Comparison of ENCODE assay signal across 23 mouse cellular contexts in the genomic region with DNA sequence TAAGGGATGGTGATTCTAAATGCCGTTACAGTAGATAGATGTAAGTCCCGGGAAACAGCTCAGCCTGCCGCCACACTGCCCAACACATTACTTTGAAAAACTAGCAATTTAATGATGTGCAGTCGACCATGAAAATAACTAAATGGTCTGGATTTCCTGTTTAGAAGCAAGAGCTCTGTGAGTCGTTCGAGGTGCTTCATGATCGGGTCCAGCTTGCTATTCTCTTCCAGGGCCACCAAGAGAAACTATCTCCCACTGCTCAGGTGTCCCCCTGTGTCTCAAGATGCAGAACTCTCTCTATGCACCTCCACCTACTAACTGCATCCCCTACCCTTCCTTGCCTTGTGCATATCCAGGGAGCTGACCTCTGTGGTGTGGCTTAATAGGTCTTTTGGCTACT.
"Had no signal": no experiment of that assay in that cellular context is flagged by ENCODE, and none has a peak within 500 bp of the region (broad histone marks: within the 10 kb centered on the region; RNA-seq: fewer than 3 reads in every experiment).

No protein-coding gene starts in this region.

- H3K9ac ChIP-seq: heart, embryonic 13.5 days; heart, embryonic 15.5 days; hindbrain, embryonic 13.5 days; hindbrain, embryonic 15.5 days; limb, embryonic 13.5 days; limb, embryonic 15.5 days; liver, embryonic 12.5 days had no signal

- H3K36me3 ChIP-seq: heart, embryonic 13.5 days; heart, embryonic 15.5 days; hindbrain, embryonic 13.5 days; hindbrain, embryonic 15.5 days; limb, embryonic 13.5 days; limb, embryonic 15.5 days; liver, embryonic 12.5 days had no signal

- ATAC-seq: hindbrain, postnatal 0 days; intestine, embryonic 16.5 days; liver, embryonic 12.5 days had no signal

- H3K27me3 ChIP-seq: heart, embryonic 13.5 days; heart, embryonic 15.5 days; hindbrain, embryonic 13.5 days; hindbrain, embryonic 15.5 days; limb, embryonic 13.5 days; limb, embryonic 15.5 days; liver, embryonic 12.5 days had no signal

- H3K27ac ChIP-seq: gastrocnemius, adult 2 months; heart, adult 2 months; heart, embryonic 13.5 days; heart, embryonic 15.5 days; hindbrain, embryonic 13.5 days; hindbrain, embryonic 15.5 days; hindbrain, postnatal 0 days; limb, embryonic 13.5 days; limb, embryonic 15.5 days; liver, embryonic 12.5 days had no signal

- H3K4me1 ChIP-seq: heart, embryonic 13.5 days; heart, embryonic 15.5 days; hindbrain, embryonic 15.5 days; limb, embryonic 13.5 days; limb, embryonic 15.5 days; liver, embryonic 12.5 days had no signal

- H3K4me2 ChIP-seq: heart, embryonic 11.5 days; heart, embryonic 13.5 days; heart, embryonic 15.5 days; hindbrain, embryonic 13.5 days; hindbrain, embryonic 15.5 days; limb, embryonic 13.5 days; limb, embryonic 15.5 days; liver, embryonic 12.5 days had no signal

- H3K9me3 ChIP-seq: heart, embryonic 13.5 days; heart, embryonic 15.5 days; hindbrain, embryonic 13.5 days; hindbrain, embryonic 15.5 days; limb, embryonic 13.5 days; limb, embryonic 15.5 days; liver, embryonic 12.5 days had no signal

- H3K4me3 ChIP-seq: gastrocnemius, adult 2 months; heart, adult 2 months; heart, embryonic 13.5 days; heart, embryonic 15.5 days; hindbrain, embryonic 13.5 days; hindbrain, embryonic 15.5 days; limb, embryonic 13.5 days; limb, embryonic 15.5 days; liver, embryonic 12.5 days had no signal

- DNase-seq: gastrocnemius, adult 2 months; gastrocnemius, postnatal 10 days; gastrocnemius, postnatal 36 days; heart, adult 2 months; heart, postnatal 14 days; heart, postnatal 36 days; kidney, adult 11 months; kidney, adult 2 months; kidney, postnatal 14 days; kidney, postnatal 36 days; layer of hippocampus, adult 9-11 months; layer of hippocampus, postnatal 36 days; left cerebral cortex, postnatal 4 days had no signal
